Mouse (Mus musculus) spleen, adult 2 months (tissue): ENCODE data around the gene Crybb3.

Experiments used
- CTCF ChIP-seq: fragments of 200-500 bp; IDR thresholded peaks from 2 replicates; pipeline ENCODE4 v1.5.1; 2011; ENCODE audit warnings: mild to moderate bottlenecking, inconsistent platforms; ENCODE audit not compliant: insufficient read depth, insufficient read length, insufficient replicate concordance; ENCODE audit errors: extremely low read depth
- POLR2A ChIP-seq: fragments of 200-500 bp; IDR thresholded peaks from 2 replicates; pipeline ENCODE4 v1.6.1; 2011; ENCODE audit warnings: low read depth, low read length, inconsistent platforms

DNA sequence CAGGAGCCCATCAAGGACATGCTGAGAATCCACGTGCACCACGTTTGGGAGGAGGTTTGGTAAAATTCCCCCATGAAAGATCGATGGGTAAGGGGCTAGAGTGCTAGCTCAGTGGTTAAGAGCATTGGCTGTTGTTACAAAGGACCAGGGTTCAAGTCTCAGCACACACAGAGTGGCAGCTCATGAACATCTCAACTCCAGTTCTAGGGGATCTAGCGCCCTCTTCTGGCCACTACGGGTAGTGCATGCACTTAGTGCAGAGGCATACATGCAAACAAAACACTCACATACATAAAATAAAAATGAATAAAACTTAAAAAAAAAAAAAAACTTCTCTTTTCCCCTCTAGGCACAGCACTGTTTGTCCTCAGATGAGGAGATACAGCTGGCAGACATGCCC, 2.7 kb downstream of the Crybb3 start:
- peak; percentile 28; the same call in 1 of the 2 replicates for TF ChIP-seq CTCF
- TF ChIP-seq POLR2A, result no peak
